Mouse (Mus musculus): ENCODE measurements at regions not wholly inside any gene's neighbourhood (a gene's known extent, or its start where the extent isn't known, plus 50 kb on each side); places are given as distances from the start of the nearest gene placed in this dataset.

GRCm38 (mm10) chr16:55734301-55734700 is 104.4 kb downstream of the Nfkbiz start:
- no peak for TF ChIP-seq CTCF (IDR thresholded peaks at IDR 0.05; ENCODE audit: low read depth, low read length)
- no peak for TF ChIP-seq POLR2A (IDR thresholded peaks at IDR 0.05; ENCODE audit: extremely low read depth, insufficient read depth, low read length)
